Mouse (Mus musculus): Measurements from ENCODE around the gene Rabl2. TPM values are rescaled to one million over a fixed set of nuclear protein-coding genes. Genes with fewer than 3 reads are reported as not detected.

The Rabl2 gene
- polyA plus RNA-seq, 1 experiment from 2014 or later = 55.9 TPM

- no peaks in the 10 kb centered on the region for H3K9me3 ChIP-seq (replicated peaks)
- ATAC-seq (replicated peaks; ENCODE audit: low FRiP score) = no peak
- no peak overlapping the region for H3K4me2 ChIP-seq
- no peak overlapping the region for H3K27ac ChIP-seq
- H3K36me3 ChIP-seq = peaks cover 35% of the 10 kb centered on the region
- WGBS = 71% methylated on average over 5 of the region's 5 CpGs
- no peaks in the 10 kb centered on the region for H3K27me3 ChIP-seq
- H3K4me3 ChIP-seq (replicated peaks) = no peak overlapping the region
- H3K9ac ChIP-seq = no peak overlapping the region
- peaks cover 9% of the 10 kb centered on the region; the same call in 1 of the 2 replicates for H3K4me1 ChIP-seq
Measured at GRCm38 (mm10) chr15:89585101-89585500, 6.6 kb downstream of the Rabl2 start.

GRCm38 (mm10) chr15:89582494-89582893, 9.2 kb downstream of the Rabl2 start:
- 90% methylated on average over 7 of the region's 7 CpGs for WGBS
- no peaks in the 10 kb centered on the region for H3K27me3 ChIP-seq
- H3K9ac ChIP-seq = no peak overlapping the region
- H3K36me3 ChIP-seq = peaks cover 35% of the 10 kb centered on the region
- no peaks in the 10 kb centered on the region for H3K9me3 ChIP-seq (replicated peaks)
- no peak overlapping the region for H3K27ac ChIP-seq
- no peak for ATAC-seq (replicated peaks; ENCODE audit: low FRiP score)
- no peak overlapping the region for H3K4me3 ChIP-seq (replicated peaks)
- H3K4me2 ChIP-seq = no peak overlapping the region
- H3K4me1 ChIP-seq = no peaks in the 10 kb centered on the region

GRCm38 (mm10) chr15:89572147-89572546, 19.6 kb downstream of the Rabl2 start:
- Histone ChIP-seq H3K36me3 (no peaks in the 10 kb centered on the region), H3K9ac (no peak overlapping the region), H3K4me2 (no peak overlapping the region), H3K27me3 (no peaks in the 10 kb centered on the region), H3K9me3 (replicated peaks) (no peaks in the 10 kb centered on the region), H3K27ac (no peak overlapping the region), H3K4me3 (replicated peaks) (no peak overlapping the region), H3K4me1 (no peaks in the 10 kb centered on the region)
- no peak for ATAC-seq (replicated peaks; ENCODE audit: low FRiP score)
- WGBS = 66% methylated on average over 8 of the region's 8 CpGs

- WGBS = 67% methylated on average over 6 of the region's 6 CpGs
- H3K27ac ChIP-seq = no peak within 1 kb of the TSS
- no peak within 1 kb of the TSS for H3K4me2 ChIP-seq
- no peaks in the 10 kb centered on the region for H3K27me3 ChIP-seq
- ATAC-seq (replicated peaks; ENCODE audit: low FRiP score) = no peak
- no peak within 1 kb of the TSS for H3K4me3 ChIP-seq (replicated peaks)
- no peaks in the 10 kb centered on the region for H3K4me1 ChIP-seq
- H3K9ac ChIP-seq = no peak within 1 kb of the TSS
- no peaks in the 10 kb centered on the region for H3K36me3 ChIP-seq
- no peaks in the 10 kb centered on the region for H3K9me3 ChIP-seq (replicated peaks)
Measured at GRCm38 (mm10) chr15:89568114-89568513, 23.6 kb downstream of the Rabl2 start, which contains the start of gene Acr. Gene Acr (plus strand): TSS chr15:89568326.

DNA sequence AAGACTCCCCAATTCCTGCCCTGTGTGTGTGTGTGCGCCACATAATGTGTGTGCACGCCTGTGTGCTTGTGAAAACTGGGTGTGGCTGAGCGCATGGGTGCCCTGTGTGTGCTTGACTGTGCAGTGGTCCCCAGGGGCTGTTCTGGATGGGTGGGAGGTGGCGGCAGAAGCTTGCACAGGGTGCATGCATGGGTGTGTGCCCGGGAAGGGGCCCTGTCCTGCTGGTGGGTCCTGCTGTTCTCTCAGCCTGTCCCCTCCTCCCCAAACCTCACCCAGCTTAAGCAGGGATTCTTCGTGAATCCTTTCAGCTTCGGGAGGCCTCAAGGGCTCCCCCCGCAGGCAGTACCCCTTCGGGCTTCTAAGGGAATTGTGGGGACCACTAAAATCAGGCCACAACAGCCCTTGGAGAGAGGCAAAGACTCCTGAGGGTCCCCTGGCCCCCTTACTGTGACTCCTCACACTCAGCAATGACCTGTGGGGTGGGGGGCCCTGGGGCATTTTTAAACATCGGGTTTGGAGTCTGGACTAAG, 32.5 kb downstream of the Rabl2 start:
- no peak overlapping the region for H3K4me3 ChIP-seq (replicated peaks)
- H3K9ac ChIP-seq = no peak overlapping the region

DNA sequence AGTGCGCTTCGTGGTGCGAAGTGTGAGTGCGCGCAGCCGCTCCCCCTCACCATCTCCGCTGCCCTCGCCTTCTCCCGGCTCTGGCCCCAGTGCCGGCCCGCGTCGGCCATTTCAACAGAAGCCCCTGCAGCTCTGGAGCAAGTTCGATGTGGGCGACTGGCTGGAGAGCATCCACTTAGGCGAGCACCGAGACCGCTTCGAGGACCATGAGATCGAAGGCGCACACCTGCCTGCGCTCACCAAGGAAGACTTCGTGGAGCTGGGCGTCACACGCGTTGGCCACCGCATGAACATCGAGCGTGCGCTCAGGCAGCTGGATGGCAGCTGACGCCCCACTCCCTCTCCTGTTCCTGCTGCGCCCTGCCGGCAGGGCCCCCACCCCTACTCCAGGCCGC, 33.7 kb downstream of the Rabl2 start:
- Histone ChIP-seq H3K9me3 (replicated peaks) (no peaks in the 10 kb centered on the region), H3K4me2 (peak overlapping the region; percentile 61), H3K27ac (no peak overlapping the region), H3K27me3 (peaks cover 41% of the 10 kb centered on the region), H3K4me1 (peaks cover 39% of the 10 kb centered on the region), H3K9ac (no peak overlapping the region), H3K4me3 (replicated peaks) (peak overlapping the region; percentile 37), H3K36me3 (no peaks in the 10 kb centered on the region)
- WGBS = 11% methylated on average over 34 of the region's 34 CpGs
- ATAC-seq (replicated peaks; ENCODE audit: low FRiP score) = peak; percentile 13; the same call in 1 of the 2 replicates

More for the DNA sequence above, 32.5 kb downstream of the Rabl2 start:
- H3K4me2 ChIP-seq = no peak overlapping the region
- H3K27me3 ChIP-seq = peaks cover 41% of the 10 kb centered on the region
- H3K9me3 ChIP-seq (replicated peaks) = no peaks in the 10 kb centered on the region
- 0 out of 2 replicates have a peak, but pooled peaks have one; percentile 9 for ATAC-seq (replicated peaks; ENCODE audit: low FRiP score)
- 42% methylated on average over 10 of the region's 10 CpGs for WGBS
- H3K27ac ChIP-seq = no peak overlapping the region
- peaks cover 38% of the 10 kb centered on the region for H3K4me1 ChIP-seq
- no peaks in the 10 kb centered on the region for H3K36me3 ChIP-seq

DNA sequence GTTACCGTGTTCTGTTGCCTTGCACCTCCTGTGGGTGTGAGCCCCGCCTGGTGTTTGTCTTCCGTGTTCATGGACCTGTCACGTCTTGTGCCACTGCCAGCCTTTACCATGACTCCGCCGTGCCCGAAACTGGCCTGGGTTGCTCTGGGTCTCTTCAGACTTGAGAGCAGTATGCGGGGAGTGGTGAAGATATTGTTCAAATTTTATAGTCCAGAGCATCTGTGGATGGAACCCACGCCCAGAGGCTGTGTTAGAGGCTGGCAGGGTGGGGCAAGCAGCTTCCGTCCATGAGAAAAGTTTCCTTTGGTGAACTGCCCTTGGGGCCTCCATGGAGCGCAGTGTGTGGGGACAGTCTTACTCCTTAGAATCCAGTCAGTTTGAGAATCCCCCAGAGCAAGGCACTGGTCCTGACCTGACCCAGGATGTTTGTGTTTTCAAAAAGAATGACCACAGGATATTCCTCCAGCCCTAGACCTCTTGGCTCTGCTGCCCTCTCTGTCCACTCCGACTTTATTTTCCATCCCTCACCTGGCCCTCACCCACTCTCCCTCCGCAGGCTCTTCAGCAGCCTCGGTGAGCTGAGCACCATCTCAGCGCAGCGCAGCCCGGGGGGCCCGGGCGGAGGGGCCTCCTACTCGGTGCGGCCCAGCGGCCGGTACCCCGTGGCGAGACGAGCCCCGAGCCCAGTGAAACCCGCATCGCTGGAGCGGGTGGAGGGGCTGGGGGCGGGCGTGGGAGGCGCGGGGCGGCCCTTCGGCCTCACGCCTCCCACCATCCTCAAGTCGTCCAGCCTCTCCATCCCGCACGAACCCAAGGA, 34.3 kb downstream of the Rabl2 start:
- Histone ChIP-seq H3K36me3 (no peaks in the 10 kb centered on the region), H3K4me2 (peak overlapping the region; percentile 61), H3K4me3 (replicated peaks) (peak overlapping the region; percentile 37), H3K4me1 (peaks cover 39% of the 10 kb centered on the region), H3K27ac (no peak overlapping the region), H3K9ac (no peak overlapping the region), H3K9me3 (replicated peaks) (no peaks in the 10 kb centered on the region), H3K27me3 (peaks cover 41% of the 10 kb centered on the region)
- 14% methylated on average over 40 of the region's 40 CpGs for WGBS
- peak; percentile 11; the same call in 1 of the 2 replicates for ATAC-seq (replicated peaks; ENCODE audit: low FRiP score)

DNA sequence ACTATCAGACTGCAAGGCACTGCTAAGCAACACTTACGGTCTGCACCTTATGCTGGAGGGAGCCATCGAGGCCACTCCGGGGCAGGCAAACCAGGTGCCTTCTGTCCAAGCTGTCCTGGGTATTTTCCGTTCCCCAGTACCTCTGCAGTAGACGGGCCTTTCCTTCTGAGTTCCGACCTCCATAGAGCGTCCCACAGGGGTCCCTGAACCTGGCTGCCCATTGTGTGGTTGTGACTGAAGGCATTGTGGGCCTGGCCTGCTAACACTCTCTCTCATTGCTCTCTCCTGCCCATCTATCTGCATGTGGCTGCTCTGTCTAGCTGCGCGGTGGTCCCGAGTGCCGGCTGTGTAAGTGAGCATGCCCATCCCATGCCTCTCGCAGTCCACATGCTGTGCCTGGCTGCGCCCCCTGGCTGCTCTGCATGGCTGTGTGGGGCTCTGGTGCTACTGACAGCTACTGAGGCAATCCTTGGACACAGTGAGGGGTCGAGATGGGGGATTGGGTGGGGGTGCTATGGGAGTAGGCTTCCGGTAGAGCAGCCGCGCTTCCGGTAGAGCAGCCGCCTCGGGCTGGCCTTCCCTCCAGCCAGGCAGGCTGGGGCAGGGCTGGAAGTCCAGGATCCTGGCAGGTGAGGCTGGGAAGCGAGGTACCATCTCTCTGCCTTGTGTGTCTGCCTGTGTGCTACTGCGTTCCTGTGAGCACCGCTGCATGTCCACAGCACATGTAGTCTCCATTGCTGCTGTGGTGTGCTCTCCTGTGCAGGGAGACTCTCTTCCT, 35.1 kb downstream of the Rabl2 start:
- H3K27me3 ChIP-seq = peaks cover 41% of the 10 kb centered on the region

GRCm38 (mm10) chr15:89555591-89555990, 36.1 kb downstream of the Rabl2 start:
- peaks cover 39% of the 10 kb centered on the region for H3K4me1 ChIP-seq
- H3K9me3 ChIP-seq (replicated peaks) = no peaks in the 10 kb centered on the region
- no peak overlapping the region for H3K27ac ChIP-seq
- no peak overlapping the region for H3K9ac ChIP-seq
- WGBS = 86% methylated on average over 6 of the region's 6 CpGs
- H3K4me2 ChIP-seq = no peak overlapping the region
- ATAC-seq (replicated peaks; ENCODE audit: low FRiP score) = no peak
- H3K27me3 ChIP-seq = peaks cover 43% of the 10 kb centered on the region
- no peak overlapping the region for H3K4me3 ChIP-seq (replicated peaks)
- 0 out of 2 replicates have a peak, but pooled peaks cover 3% of the 10 kb centered on the region for H3K36me3 ChIP-seq

More for the DNA sequence above, 35.1 kb downstream of the Rabl2 start:
- no peak overlapping the region for H3K9ac ChIP-seq
- 23% methylated on average over 23 of the region's 23 CpGs for WGBS
- no peaks in the 10 kb centered on the region for H3K9me3 ChIP-seq (replicated peaks)
- peak; percentile 38; the same call in 1 of the 2 replicates for ATAC-seq (replicated peaks; ENCODE audit: low FRiP score)
- peaks cover 39% of the 10 kb centered on the region for H3K4me1 ChIP-seq
- H3K36me3 ChIP-seq = no peaks in the 10 kb centered on the region
- H3K4me2 ChIP-seq = peak overlapping the region; percentile 61
- H3K27ac ChIP-seq = no peak overlapping the region
- peak overlapping the region; percentile 37 for H3K4me3 ChIP-seq (replicated peaks)

DNA sequence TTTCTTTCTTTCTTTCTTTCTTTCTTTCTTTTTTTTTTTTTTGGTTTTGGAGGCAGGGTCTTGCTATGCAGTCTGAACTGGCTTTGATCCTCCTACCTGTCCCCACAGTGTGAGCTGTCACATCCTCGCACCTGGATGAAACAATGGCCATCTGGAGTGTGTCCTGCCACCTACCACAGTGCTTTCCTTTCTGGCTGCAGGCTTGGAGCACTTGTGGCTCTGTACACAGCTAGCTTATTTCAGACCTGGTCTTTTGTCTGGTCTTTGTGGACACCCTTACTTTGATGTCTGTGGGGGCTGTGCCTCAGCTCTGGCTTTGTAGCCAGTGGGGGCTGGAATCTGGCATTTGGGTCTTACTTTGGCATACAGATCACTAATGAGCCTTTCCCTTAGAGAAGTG, 40.0 kb downstream of the Rabl2 start:
- no peak overlapping the region for H3K9ac ChIP-seq
- no peak for ATAC-seq (replicated peaks; ENCODE audit: low FRiP score)
- no peaks in the 10 kb centered on the region for H3K9me3 ChIP-seq (replicated peaks)
- H3K4me1 ChIP-seq = peaks cover 32% of the 10 kb centered on the region
- H3K4me3 ChIP-seq (replicated peaks) = no peak overlapping the region
- no peak overlapping the region for H3K27ac ChIP-seq
- WGBS = 87% methylated on average over 1 of the region's 1 CpGs
- H3K4me2 ChIP-seq = no peak overlapping the region
- H3K27me3 ChIP-seq = peaks cover 38% of the 10 kb centered on the region
- peaks cover 10% of the 10 kb centered on the region; the same call in 1 of the 2 replicates for H3K36me3 ChIP-seq

DNA sequence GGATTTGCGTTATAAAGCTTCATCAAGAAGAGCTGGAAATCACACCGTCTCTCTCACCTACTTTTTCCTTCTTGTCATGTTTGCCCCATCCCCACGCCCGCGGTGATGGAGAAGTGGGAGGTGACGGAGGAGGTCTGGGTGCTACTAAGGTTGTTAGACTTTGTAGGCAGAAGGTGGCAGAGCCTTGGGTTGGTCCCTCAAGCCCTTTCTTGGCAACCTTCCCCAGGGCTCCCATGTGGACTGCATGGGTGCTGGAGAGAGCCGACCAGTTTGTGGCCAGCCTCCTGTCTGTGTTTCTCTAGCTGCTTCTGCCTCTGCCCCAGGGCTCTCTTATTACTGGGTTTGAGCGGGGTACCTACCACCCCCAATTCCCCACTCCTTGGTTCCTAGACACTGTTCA, 41.2 kb downstream of the Rabl2 start:
- H3K4me1 ChIP-seq = peaks cover 25% of the 10 kb centered on the region
- no peaks in the 10 kb centered on the region for H3K9me3 ChIP-seq (replicated peaks)
- H3K27me3 ChIP-seq = peaks cover 29% of the 10 kb centered on the region
- no peak overlapping the region for H3K4me2 ChIP-seq
- H3K36me3 ChIP-seq = peaks cover 13% of the 10 kb centered on the region
- H3K27ac ChIP-seq = no peak overlapping the region
- no peak for ATAC-seq (replicated peaks; ENCODE audit: low FRiP score)
- no peak overlapping the region for H3K4me3 ChIP-seq (replicated peaks)
- WGBS = 89% methylated on average over 8 of the region's 8 CpGs
- H3K9ac ChIP-seq = no peak overlapping the region

- WGBS = 39% methylated on average over 11 of the region's 11 CpGs
- peaks cover 18% of the 10 kb centered on the region for H3K4me1 ChIP-seq
- H3K9me3 ChIP-seq (replicated peaks) = no peaks in the 10 kb centered on the region
- H3K36me3 ChIP-seq = peaks cover 18% of the 10 kb centered on the region
- peaks cover 29% of the 10 kb centered on the region for H3K27me3 ChIP-seq
- H3K4me2 ChIP-seq = peak overlapping the region; percentile 84
- H3K27ac ChIP-seq = no peak overlapping the region
- H3K9ac ChIP-seq = no peak overlapping the region
- peak overlapping the region; percentile 44 for H3K4me3 ChIP-seq (replicated peaks)
- peak; percentile 18; the same call in 1 of the 2 replicates for ATAC-seq (replicated peaks; ENCODE audit: low FRiP score)
Measured at GRCm38 (mm10) chr15:89548837-89549236, 42.9 kb downstream of the Rabl2 start.
